Mouse (Mus musculus) midbrain, embryonic 10.5 days (tissue): ENCODE measurements around the gene Atrx. TPM values are rescaled to one million over a fixed set of nuclear protein-coding genes. Genes with fewer than 3 reads are reported as not detected.
"Not testable (repeated sequence)": the region's sequence is repeated elsewhere in the genome, so short reads cannot be mapped to it uniquely, and the experiment has no call there.

Experiments used
- DNase-seq: peaks from one replicate; pipeline ENCODE4 v3.0.0-alpha.2; 2017; ENCODE audit warnings: low spot score
- H3K27ac ChIP-seq: fragments of 300-500 bp; sonication (generic); replicated peaks from 2 replicates; pipeline ENCODE4 v1.5.1; 2016; ENCODE audit warnings: mild to moderate bottlenecking
- H3K27me3 ChIP-seq: fragments of 300-500 bp; sonication (generic); 2 replicates; pipeline ENCODE4 v1.6.1; 2016; ENCODE audit warnings: low read depth, mild to moderate bottlenecking; ENCODE audit not compliant: poor library complexity, severe bottlenecking
- H3K36me3 ChIP-seq: fragments of 300-500 bp; sonication (generic); 2 replicates; pipeline ENCODE4 v1.6.1; 2016; ENCODE audit warnings: mild to moderate bottlenecking, moderate library complexity
- H3K4me1 ChIP-seq: fragments of 300-500 bp; sonication (generic); 2 replicates; pipeline ENCODE4 v1.6.1; 2016
- H3K4me3 ChIP-seq: fragments of 300-500 bp; sonication (generic); 2 replicates; pipeline ENCODE4 v1.5.1; 2016; ENCODE audit warnings: mild to moderate bottlenecking, moderate library complexity
- H3K9me3 ChIP-seq: fragments of 300-500 bp; sonication (generic); replicated peaks from 2 replicates; pipeline ENCODE4 v1.6.1; 2016; ENCODE audit warnings: mild to moderate bottlenecking
- WGBS: fragments of 180-500 bp; shearing (Covaris S2); methylation state at CpG from one replicate; pipeline ENCODE4 v1.1.7; 2016; 5-methylcytosine and 5-hydroxymethylcytosine counted together
- polyA plus RNA-seq: library from polyadenylated mRNA; unstranded; fragments of >200 nt; fragmentation: Nextera tagmentation; extraction: Ambion mirVana; gene quantifications from 2 replicates; pipeline ENCODE4 v1.2.1, GENCODE M21; 2016

Atrx gene
- polyA plus RNA-seq, result 168 and 179 TPM in 2 replicates

GRCm38 (mm10) chrX:105928861-105929477 lies at the start of gene Atrx:
Atrx (minus strand) TSS chrX:105929403.
- no peaks in the 10 kb centered on the region; the same call in 1 of the 2 replicates for H3K27me3 ChIP-seq
- H3K4me3 ChIP-seq, result peak within 1 kb of the TSS; percentile 73
- no peaks in the 10 kb centered on the region for H3K4me1 ChIP-seq
- peaks cover 26% of the 10 kb centered on the region for H3K36me3 ChIP-seq
- H3K9me3 ChIP-seq, result peaks cover 5% of the 10 kb centered on the region; the same call in 1 of the 2 replicates
- peak within 1 kb of the TSS; percentile 98 for H3K27ac ChIP-seq
- peak; percentile 78 for DNase-seq
- 21% methylated on average over 42 of the region's 42 CpGs for whole genome bisulfite sequencing

- 77% methylated on average over 14 of the region's 14 CpGs for WGBS
- H3K9me3 ChIP-seq, H3K4me3 ChIP-seq, H3K27me3 ChIP-seq, H3K27ac ChIP-seq, H3K36me3 ChIP-seq, H3K4me1 ChIP-seq, DNase-seq: not testable (repeated sequence)
Measured at GRCm38 (mm10) chrX:105957091-105957490, 27.9 kb upstream of the Atrx start.

GRCm38 (mm10) chrX:105953999-105954398 lies 24.8 kb upstream of the Atrx start:
- 86% methylated on average over 2 of the region's 2 CpGs for WGBS
- peaks cover 3% of the 10 kb centered on the region for H3K27me3 ChIP-seq
- no peak overlapping the region for H3K4me3 ChIP-seq

GRCm38 (mm10) chrX:105946357-105946756 lies 17.2 kb upstream of the Atrx start:
- WGBS, result 74% methylated on average over 1 of the region's 1 CpGs
- Histone ChIP-seq H3K4me1 (no peaks in the 10 kb centered on the region), H3K27ac (no peak overlapping the region), H3K36me3 (no peaks in the 10 kb centered on the region), H3K4me3 (no peak overlapping the region), H3K27me3 (peaks cover 3% of the 10 kb centered on the region; the same call in 1 of the 2 replicates), H3K9me3 (no peaks in the 10 kb centered on the region)
- no peak for DNase-seq

More at GRCm38 (mm10) chrX:105953999-105954398, 24.8 kb upstream of the Atrx start:
- DNase-seq, result no peak
- Histone ChIP-seq H3K9me3 (no peaks in the 10 kb centered on the region), H3K36me3 (no peaks in the 10 kb centered on the region), H3K4me1 (no peaks in the 10 kb centered on the region), H3K27ac (no peak overlapping the region)

- no peaks in the 10 kb centered on the region; the same call in 1 of the 2 replicates for H3K9me3 ChIP-seq
- WGBS, result 84% methylated on average over 7 of the region's 7 CpGs
- H3K27me3 ChIP-seq, result no peaks in the 10 kb centered on the region; the same call in 1 of the 2 replicates
- DNase-seq, result no peak
- H3K27ac ChIP-seq, result no peak overlapping the region
- no peaks in the 10 kb centered on the region for H3K36me3 ChIP-seq
- H3K4me1 ChIP-seq, result no peaks in the 10 kb centered on the region
- no peak overlapping the region for H3K4me3 ChIP-seq
Measured at GRCm38 (mm10) chrX:105939245-105939644, 10.0 kb upstream of the Atrx start.

- no peak for DNase-seq
- Histone ChIP-seq H3K4me1 (no peaks in the 10 kb centered on the region), H3K9me3 (no peaks in the 10 kb centered on the region; the same call in 1 of the 2 replicates), H3K4me3 (no peak overlapping the region), H3K36me3 (no peaks in the 10 kb centered on the region), H3K27me3 (no peaks in the 10 kb centered on the region; the same call in 1 of the 2 replicates), H3K27ac (no peak overlapping the region)
- 74% methylated on average over 2 of the region's 2 CpGs for WGBS
Measured at GRCm38 (mm10) chrX:105937736-105938135, 8.5 kb upstream of the Atrx start.

- WGBS, result 59% methylated on average over 5 of the region's 5 CpGs
- H3K4me3 ChIP-seq, result no peak overlapping the region
- no peaks in the 10 kb centered on the region for H3K36me3 ChIP-seq
- no peaks in the 10 kb centered on the region for H3K9me3 ChIP-seq
- no peak overlapping the region for H3K27ac ChIP-seq
- no peaks in the 10 kb centered on the region for H3K4me1 ChIP-seq
- no peaks in the 10 kb centered on the region; the same call in 1 of the 2 replicates for H3K27me3 ChIP-seq
- no peak for DNase-seq
Measured at GRCm38 (mm10) chrX:105934341-105934740, 5.1 kb upstream of the Atrx start.

GRCm38 (mm10) chrX:105929478-105930038 lies 355 bp upstream of the Atrx start:
- 32% methylated on average over 8 of the region's 8 CpGs for WGBS
- Histone ChIP-seq H3K27ac (peak overlapping the region; percentile 98), H3K36me3 (peaks cover 22% of the 10 kb centered on the region), H3K4me3 (peak overlapping the region; percentile 73), H3K4me1 (no peaks in the 10 kb centered on the region), H3K9me3 (no peaks in the 10 kb centered on the region; the same call in 1 of the 2 replicates), H3K27me3 (no peaks in the 10 kb centered on the region; the same call in 1 of the 2 replicates)
- no peak for DNase-seq

- 23% methylated on average over 57 of the region's 69 CpGs for WGBS
Measured at GRCm38 (mm10) chrX:105927941-105928860, 1.0 kb downstream of the Atrx start.

GRCm38 (mm10) chrX:105926121-105926735 lies 3.0 kb downstream of the Atrx start:
- 82% methylated on average over 12 of the region's 12 CpGs for WGBS
- Histone ChIP-seq H3K4me3 (no peak overlapping the region), H3K27ac (no peak overlapping the region), H3K4me1 (no peaks in the 10 kb centered on the region), H3K27me3 (no peaks in the 10 kb centered on the region; the same call in 1 of the 2 replicates), H3K36me3 (peaks cover 46% of the 10 kb centered on the region), H3K9me3 (peaks cover 19% of the 10 kb centered on the region; the same call in 1 of the 2 replicates)
- DNase-seq, result no peak

More at GRCm38 (mm10) chrX:105927941-105928860, 1.0 kb downstream of the Atrx start:
- Histone ChIP-seq H3K9me3 (peaks cover 12% of the 10 kb centered on the region; the same call in 1 of the 2 replicates), H3K36me3 (peaks cover 34% of the 10 kb centered on the region), H3K27me3 (no peaks in the 10 kb centered on the region; the same call in 1 of the 2 replicates), H3K27ac (peak overlapping the region; percentile 98), H3K4me3 (peak overlapping the region; percentile 73), H3K4me1 (no peaks in the 10 kb centered on the region)
- DNase-seq, result peak; percentile 64

- Histone ChIP-seq H3K27me3 (no peaks in the 10 kb centered on the region; the same call in 1 of the 2 replicates), H3K4me3 (no peak overlapping the region), H3K27ac (no peak overlapping the region), H3K4me1 (no peaks in the 10 kb centered on the region), H3K36me3 (peaks cover 49% of the 10 kb centered on the region), H3K9me3 (peaks cover 19% of the 10 kb centered on the region; the same call in 1 of the 2 replicates)
- DNase-seq, result no peak
- WGBS, result 95% methylated on average over 5 of the region's 5 CpGs
Measured at GRCm38 (mm10) chrX:105924326-105925070, 4.7 kb downstream of the Atrx start.
